Mouse (Mus musculus) C2C12 (cell line): ENCODE data around the gene Nup43.

Experiments
- CTCF ChIP-seq: IDR thresholded peaks from one replicate; pipeline ENCODE4 v1.5.1; 2011; ENCODE audit not compliant: control insufficient read depth, insufficient read depth, insufficient read length
- USF1 ChIP-seq: IDR thresholded peaks from one replicate; pipeline ENCODE4 v1.6.1; 2011; ENCODE audit warnings: low read depth, mild to moderate bottlenecking, control low read depth, moderate library complexity

GRCm38 (mm10) chr10:7712506-7712905, 45.2 kb downstream of the Nup43 start:
- TF ChIP-seq USF1 (no peak), CTCF (no peak)
